Mouse (Mus musculus): ENCODE data around the gene C2cd2l. TPM values are rescaled to one million over a fixed set of nuclear protein-coding genes. Genes with fewer than 3 reads are reported as not detected.
"Not testable (repeated sequence)": the region's sequence is repeated elsewhere in the genome, so short reads cannot be mapped to it uniquely, and the experiment has no call there.

C2cd2l gene
- polyA plus RNA-seq, 1 experiment, result 201 TPM

GRCm38 (mm10) chr9:44336513-44336912, 16.4 kb upstream of the C2cd2l start:
- not testable (repeated sequence) for DNase-seq (ENCODE audit: extremely low spot score in 1 of 2, low spot score in 1 of 2)

DNA sequence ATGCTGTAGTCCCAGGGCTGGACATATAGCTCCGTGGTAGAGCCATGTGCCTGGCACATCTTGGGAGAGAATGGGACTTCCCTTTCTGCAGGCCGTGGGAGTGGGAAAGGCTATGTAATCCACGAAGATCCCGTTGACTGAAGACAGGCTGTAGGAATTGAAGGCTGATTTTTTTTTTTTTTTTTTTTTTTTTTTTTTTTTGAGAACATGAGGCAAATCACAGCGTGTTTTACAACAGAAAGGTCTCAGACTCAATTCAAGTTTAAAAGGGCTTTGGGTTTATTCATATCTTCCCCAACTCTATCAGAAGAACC, 16.0 kb upstream of the C2cd2l start:
- DNase-seq (ENCODE audit: extremely low spot score in 1 of 2, low spot score in 1 of 2), result no peak

- DNase-seq (ENCODE audit: extremely low spot score in 1 of 2, low spot score in 1 of 2), result no peak
These were observed 15.4 kb upstream of the C2cd2l start for GRCm38 (mm10) chr9:44335331-44336092.

DNA sequence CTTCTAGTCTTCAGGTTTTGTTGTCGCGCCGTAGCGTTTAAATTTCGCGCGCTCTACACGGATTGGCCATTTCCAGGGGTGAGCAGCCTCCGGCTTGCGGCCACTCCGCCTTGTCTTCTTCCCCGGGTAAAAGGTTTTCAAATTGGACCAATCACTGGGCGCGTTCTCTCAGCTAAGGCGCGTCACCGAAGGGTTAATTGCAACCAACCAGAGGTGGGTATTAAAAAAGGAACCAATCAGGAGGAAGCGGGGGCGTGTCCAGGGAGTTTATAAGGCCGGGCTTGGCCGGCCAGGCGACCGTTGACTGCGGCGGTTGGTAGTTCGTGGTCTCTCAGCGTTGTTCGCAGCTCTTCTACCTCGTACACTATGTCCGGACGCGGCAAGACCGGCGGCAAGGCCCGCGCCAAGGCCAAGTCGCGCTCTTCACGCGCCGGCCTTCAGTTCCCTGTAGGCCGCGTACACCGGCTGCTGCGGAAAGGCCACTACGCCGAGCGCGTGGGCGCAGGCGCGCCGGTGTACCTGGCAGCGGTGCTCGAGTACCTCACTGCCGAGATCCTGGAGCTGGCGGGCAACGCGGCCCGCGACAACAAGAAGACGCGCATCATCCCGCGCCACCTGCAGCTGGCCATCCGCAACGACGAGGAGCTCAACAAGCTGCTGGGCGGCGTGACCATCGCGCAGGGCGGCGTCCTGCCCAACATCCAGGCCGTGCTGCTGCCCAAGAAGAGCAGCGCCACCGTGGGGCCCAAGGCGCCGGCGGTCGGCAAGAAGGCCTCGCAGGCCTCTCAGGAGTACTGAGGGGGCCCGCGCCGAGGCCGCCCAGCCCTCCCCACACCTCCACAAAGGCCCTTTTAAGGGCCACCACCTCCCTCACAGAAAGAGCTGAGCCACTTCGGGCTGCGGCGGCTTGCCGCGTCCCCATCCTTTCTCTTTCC, 14.6 kb upstream of the C2cd2l start, which contains the start of gene H2afx:
Gene H2afx, plus strand, starts transcription at position 299 of the 935 bp plus-strand sequence.
- peak; percentile 100 for DNase-seq (ENCODE audit: extremely low spot score in 1 of 2, low spot score in 1 of 2)

GRCm38 (mm10) chr9:44332918-44333638, 13.0 kb upstream of the C2cd2l start:
- no peak for DNase-seq (ENCODE audit: extremely low spot score in 1 of 2, low spot score in 1 of 2)

DNA sequence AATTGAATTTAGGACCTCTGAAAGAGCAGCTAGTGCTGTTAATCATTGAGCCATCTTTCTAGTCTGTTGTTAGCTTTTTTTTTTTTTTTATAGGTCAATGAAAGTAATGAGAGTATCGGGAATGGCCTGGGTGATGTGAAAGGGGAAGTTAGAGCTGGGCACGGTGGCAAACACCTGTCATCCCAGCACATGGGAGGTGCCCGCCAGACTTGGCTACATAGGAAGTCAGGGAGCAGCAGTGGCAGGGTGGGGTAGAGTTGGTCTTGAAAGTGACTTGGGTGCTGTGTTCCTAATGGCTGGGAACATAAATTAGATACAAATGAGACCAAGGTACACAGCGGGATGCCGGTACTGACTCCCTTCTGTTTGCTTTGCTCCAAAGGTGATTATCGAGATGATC, 10.7 kb upstream of the C2cd2l start:
- DNase-seq (ENCODE audit: extremely low spot score in 1 of 2, low spot score in 1 of 2), result no peak

DNA sequence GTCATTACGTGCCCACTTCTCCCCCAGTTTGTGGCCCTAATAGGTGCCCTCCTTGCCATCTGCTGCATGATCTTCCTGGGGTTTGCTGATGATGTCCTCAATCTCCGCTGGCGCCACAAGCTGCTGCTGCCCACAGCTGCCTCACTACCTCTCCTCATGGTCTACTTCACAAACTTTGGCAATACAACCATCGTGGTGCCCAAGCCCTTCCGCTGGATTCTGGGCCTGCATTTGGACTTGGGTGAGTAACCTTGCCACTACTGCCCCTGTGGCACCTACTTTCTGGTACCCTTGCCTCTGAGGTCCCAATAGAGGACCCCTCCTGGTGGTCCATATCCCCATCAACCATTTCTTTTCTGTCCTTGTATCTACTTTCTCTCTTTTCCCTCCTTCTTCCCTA, 7.8 kb upstream of the C2cd2l start:
- DNase-seq (ENCODE audit: extremely low spot score in 1 of 2, low spot score in 1 of 2), result no peak

DNA sequence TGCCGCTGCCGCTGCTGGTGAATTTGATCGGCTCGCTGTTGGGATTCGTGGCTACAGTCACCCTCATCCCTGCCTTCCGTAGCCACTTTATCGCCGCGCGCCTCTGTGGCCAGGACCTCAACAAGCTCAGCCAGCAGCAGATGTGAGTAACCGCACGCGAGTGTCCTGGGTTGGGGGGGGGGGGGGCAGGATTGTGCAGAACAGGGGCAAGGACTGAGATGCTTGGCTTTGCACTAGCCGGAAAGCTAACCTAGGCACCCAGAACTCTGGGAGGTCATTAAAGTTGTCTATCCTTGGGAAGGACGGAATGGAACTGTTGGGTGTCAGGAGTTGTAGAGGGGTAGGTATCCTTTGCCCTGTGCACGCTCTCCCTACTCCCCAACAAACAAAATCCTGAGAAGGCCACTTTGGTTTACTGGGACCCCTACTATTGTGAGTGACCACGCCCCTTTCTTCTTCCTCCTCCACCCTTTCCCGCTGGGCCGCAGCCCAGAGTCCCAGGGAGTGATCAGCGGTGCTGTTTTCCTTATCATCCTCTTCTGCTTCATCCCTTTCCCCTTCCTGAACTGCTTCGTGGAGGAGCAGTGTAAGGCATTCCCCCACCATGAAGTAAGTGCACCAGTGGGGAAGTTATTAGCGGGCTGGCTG, 7.1 kb upstream of the C2cd2l start:
- DNase-seq (ENCODE audit: extremely low spot score in 1 of 2, low spot score in 1 of 2), result no peak

DNA sequence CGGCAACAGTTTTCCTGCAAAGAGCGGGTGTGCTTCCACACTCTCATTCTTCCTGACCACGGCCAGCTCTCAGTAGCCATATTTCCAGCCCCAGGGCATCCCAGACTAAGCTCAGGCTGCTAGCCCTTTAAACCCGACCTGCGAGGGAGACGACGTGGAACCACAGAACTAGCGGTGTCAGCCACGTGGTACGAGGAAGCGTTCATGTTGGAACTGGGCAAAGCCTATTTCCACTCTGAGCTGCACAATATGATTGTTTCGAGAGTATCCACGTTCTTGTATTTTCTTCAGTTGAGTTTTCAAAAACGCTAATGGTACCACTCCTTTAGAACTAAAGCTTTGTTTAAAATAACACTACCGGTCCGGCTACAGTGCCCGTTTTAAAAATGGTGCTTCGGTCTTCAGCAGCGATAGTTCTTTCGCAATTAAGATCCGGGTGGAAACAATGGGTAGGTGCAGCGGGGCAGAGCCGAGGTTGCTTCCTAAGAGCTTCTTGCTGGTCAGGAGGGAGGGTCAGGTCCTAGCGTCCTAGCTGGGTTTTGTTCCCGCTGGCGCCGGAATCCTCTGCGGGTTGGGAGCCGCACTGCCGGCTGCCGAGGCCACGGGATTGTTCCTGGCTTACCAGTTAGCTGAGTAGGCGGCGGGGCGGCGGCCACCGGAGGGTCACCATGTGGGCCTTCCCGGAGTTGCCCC, 6.4 kb upstream of the C2cd2l start:
- DNase-seq (ENCODE audit: extremely low spot score in 1 of 2, low spot score in 1 of 2), result peak; percentile 79 to 90

DNA sequence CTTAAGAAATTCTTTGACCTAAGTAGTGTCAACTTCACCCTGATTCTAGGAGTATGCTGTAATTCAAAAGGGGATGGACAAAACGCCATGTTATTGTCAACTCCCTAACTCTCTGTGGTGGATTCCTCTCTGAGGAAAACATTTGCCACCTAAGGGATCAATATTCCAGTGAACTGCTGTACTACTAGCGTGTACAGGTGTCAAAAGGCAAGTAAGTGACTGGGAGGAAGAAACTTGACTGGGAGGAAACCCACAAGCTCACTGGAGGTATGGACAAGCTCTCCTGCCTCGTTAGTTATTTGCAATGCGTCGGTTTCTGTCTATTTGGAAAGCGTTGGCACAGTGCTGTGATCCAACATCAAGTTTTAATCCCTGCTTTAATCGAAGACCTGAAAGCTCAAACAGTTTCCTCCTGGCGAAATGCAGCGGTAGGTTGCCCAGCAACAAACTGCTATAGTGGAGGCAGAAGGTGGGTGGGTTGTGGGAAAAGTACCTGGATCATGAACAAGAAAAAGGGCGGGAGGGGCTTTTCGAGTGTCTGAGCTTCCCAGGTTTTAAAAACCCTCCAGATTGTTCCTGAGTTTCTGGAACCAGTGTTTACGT, 5.8 kb upstream of the C2cd2l start, which contains the start of gene Dpagt1:
Gene Dpagt1, plus strand, starts transcription at position 252 of the 603 bp plus-strand sequence.
- DNase-seq (ENCODE audit: extremely low spot score in 1 of 2, low spot score in 1 of 2), result no peak

- DNase-seq (ENCODE audit: extremely low spot score in 1 of 2, low spot score in 1 of 2), result not testable (repeated sequence)
These were observed 5.1 kb upstream of the C2cd2l start for GRCm38 (mm10) chr9:44325032-44325767.

DNA sequence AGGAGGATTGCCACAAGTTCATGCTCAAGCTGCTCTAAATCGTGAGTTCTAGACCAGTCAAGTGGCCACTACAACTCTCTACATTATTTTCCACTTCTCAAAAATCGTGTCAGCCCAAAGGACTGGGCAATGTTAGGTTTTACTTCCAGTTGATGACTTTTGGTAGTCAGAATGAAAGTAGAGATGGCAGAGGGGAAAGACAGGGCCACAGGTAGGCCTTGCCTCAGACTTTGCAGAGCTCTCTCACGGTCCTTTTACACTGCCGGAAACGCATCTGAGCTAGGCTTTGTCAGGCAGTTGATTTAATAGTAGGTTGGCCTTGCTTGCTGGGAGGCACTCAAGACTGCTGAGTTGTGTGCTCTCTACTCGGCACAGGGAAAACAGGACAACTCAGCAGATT, 4.1 kb upstream of the C2cd2l start:
- DNase-seq (ENCODE audit: extremely low spot score in 1 of 2, low spot score in 1 of 2), result no peak

DNA sequence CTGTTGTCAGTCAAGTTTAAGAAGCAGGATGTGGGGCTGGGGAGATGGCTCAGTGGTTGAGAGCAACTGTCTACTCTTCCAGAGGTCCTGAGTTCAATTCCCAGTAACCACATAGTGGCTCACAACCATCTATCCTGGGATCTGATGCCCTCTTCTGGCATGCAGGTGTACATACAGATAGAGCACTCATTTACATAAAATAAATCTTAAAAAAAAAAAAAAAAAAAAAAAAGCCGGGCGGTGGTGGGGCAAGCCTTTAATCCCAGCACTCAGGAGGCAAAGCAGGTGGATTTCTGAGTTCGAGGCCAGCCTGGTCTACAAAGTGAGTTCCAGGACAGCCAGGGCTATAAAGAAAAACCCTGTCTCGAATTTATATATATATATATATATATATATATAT, 3.6 kb upstream of the C2cd2l start:
- not testable (repeated sequence) for DNase-seq (ENCODE audit: extremely low spot score in 1 of 2, low spot score in 1 of 2)

DNA sequence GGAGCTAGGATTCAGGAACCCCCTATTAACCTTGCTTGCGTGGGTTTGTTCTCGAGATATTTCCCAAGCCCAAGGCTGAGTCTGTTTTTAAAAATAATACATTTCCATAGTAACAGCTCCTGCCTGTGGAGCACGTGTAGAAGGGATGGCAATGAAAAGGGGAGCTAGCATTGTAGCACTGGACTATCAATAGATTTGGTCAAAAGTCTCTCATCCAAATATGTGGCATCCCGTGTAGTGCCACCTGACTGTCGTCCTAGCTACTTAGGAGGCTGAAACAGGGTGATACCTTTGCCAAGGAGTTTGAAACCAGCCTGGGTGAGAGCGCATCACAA, 681 bp upstream of the C2cd2l start:
- peak in 1 of 2 experiments; percentile 66 for DNase-seq (ENCODE audit: extremely low spot score in 1 of 2, low spot score in 1 of 2)

GRCm38 (mm10) chr9:44319105-44319886, 789 bp downstream of the C2cd2l start:
- no peak for DNase-seq (ENCODE audit: extremely low spot score in 1 of 2, low spot score in 1 of 2)

DNA sequence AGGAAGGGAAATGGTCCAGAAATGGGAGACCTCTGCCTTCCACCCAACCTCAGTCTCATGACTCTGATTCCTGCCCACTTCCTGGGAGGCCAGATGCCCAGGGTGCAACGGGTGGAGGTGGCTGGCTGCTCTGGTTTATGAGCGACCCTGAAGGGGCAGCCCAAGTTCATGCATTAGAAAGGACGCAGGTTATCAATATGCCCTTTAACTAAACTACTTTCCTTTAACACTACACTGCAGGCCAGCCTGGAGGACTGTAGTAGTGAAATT, 1.3 kb downstream of the C2cd2l start:
- DNase-seq (ENCODE audit: extremely low spot score in 1 of 2, low spot score in 1 of 2), result no peak

DNA sequence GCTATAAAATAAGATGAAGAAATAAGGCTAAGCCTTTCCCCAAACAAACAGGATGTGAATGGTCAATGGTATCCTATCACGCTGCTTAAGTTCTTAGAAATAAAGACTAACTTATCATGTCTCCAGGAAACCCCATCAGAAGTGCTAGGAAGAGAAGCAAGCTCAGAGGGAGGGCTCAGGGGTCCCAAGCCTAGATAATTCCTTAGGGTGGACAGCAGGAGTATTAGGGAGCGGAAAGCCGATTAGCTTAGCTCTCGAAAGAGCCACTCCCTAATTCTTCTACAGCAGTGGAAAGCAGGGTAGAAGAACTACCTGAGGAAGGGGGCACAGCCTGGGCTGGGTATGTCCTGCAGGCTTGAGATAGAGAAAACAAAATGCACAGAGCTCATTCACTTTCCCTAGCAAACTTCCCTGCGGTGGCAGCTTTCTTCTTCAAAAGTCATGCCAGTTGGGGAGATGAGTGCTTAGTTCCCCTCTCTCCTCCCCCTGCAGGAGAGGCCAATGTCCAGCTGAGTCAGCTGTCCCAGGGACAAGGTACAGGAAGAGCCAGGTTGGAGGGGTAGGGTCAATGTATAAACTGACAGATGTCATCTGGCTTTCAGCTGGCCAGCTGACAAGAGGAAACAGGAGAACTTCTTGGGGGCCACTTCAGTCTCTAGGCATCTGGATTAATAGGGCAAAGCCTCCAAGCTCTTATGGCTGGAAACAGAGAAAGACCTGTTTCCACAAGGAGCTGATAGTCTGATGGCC, 1.8 kb downstream of the C2cd2l start:
- no peak for DNase-seq (ENCODE audit: extremely low spot score in 1 of 2, low spot score in 1 of 2)

- DNase-seq (ENCODE audit: extremely low spot score in 1 of 2, low spot score in 1 of 2), result no peak
These were observed 2.6 kb downstream of the C2cd2l start for GRCm38 (mm10) chr9:44317452-44317851.

Measured in frontal cortex, adult 2 months (tissue).